ENCODE assay signal across 17 mouse cellular contexts in genomic region chr10:77090063-77090462, GRCm38 (mm10). TPM values are rescaled to one million over a fixed set of nuclear protein-coding genes. Genes with fewer than 3 reads are reported as not detected.
DNase-seq lines count a peak whose midpoint lies in the region; ATAC-seq and TF ChIP-seq lines count a peak whose summit lies in the region.
"Had no signal": no experiment of that assay in that cellular context is flagged by ENCODE, and none has a peak within 500 bp of the region (broad histone marks: within the 10 kb centered on the region; RNA-seq: fewer than 3 reads in every experiment).

No protein-coding gene starts in this region.

- peaks cover 19% of the 10 kb centered on the region for H3K4me1 ChIP-seq in heart, embryonic 11.5 days (ENCODE audit: control insufficient read depth, insufficient read depth, low read length)
- H3K4me1 ChIP-seq in kidney, postnatal 0 days (replicated peaks; ENCODE audit: insufficient read depth, low read length), result no peaks in the 10 kb centered on the region
- peaks cover 12% of the 10 kb centered on the region for H3K4me1 ChIP-seq in kidney, embryonic 16.5 days (ENCODE audit: insufficient read depth, low read length)
- H3K4me1 ChIP-seq in MEL (ENCODE audit: control insufficient read depth in 1 of 2, insufficient read depth in 2 of 2, low read length in 2 of 2), result peaks cover 0 to 4% of the 10 kb centered on the region in 2 experiments; a peak in 1 of 4 replicates
- H3K4me1 ChIP-seq in liver, postnatal 0 days (ENCODE audit: insufficient read depth), result peaks cover 10% of the 10 kb centered on the region
- peaks cover 6% of the 10 kb centered on the region; the same call in 1 of the 2 replicates for H3K4me1 ChIP-seq in forebrain, embryonic 12.5 days
- H3K4me1 ChIP-seq: limb, embryonic 12.5 days had no signal

- TF ChIP-seq EP300 in MEL (IDR thresholded peaks at IDR 0.05; ENCODE audit: low read depth in 1 of 2, low read length in 2 of 2), result peak in 1 of 2 experiments; percentile 13; a peak in 1 of 4 replicates
- TF ChIP-seq EP300 in liver, postnatal 0 days (IDR thresholded peaks at IDR 0.05; ENCODE audit: low read depth), result no peak

- TF ChIP-seq RAD21 in MEL (IDR thresholded peaks at IDR 0.05; ENCODE audit: low read depth, low read length), result no peak

- H3K4me3 ChIP-seq in heart, embryonic 11.5 days (ENCODE audit: low read depth, low read length), result no peak overlapping the region
- no peak overlapping the region for H3K4me3 ChIP-seq in kidney, postnatal 0 days (replicated peaks; ENCODE audit: low read depth, low read length)
- no peak overlapping the region for H3K4me3 ChIP-seq in kidney, embryonic 16.5 days (ENCODE audit: low read length)
- peak overlapping the region in 1 of 2 experiments; percentile 41; a peak in 2 of 4 replicates for H3K4me3 ChIP-seq in MEL (ENCODE audit: control insufficient read depth in 1 of 2, insufficient read depth in 1 of 2, low read depth in 2 of 2, low read length in 2 of 2)
- no peak overlapping the region for H3K4me3 ChIP-seq in liver, postnatal 0 days (ENCODE audit: low read depth, low read length)
- no peak overlapping the region for H3K4me3 ChIP-seq in forebrain, embryonic 12.5 days (replicated peaks)
- H3K4me3 ChIP-seq: hindbrain, embryonic 13.5 days; limb, embryonic 12.5 days; megakaryocyte, embryonic 14.5 days had no signal

- no peak for TF ChIP-seq CTCF in kidney, postnatal 0 days (IDR thresholded peaks at IDR 0.05; ENCODE audit: low read depth)
- no peak for TF ChIP-seq CTCF in MEL (IDR thresholded peaks at IDR 0.05 in 2 of 3, conservative IDR thresholded peaks at IDR 0.05 in 1 of 3; ENCODE audit: control insufficient read depth in 1 of 3, insufficient read depth in 1 of 3, low read depth in 2 of 3, low read length in 3 of 3, poor library complexity in 1 of 3, severe bottlenecking in 1 of 3)
- no peak for TF ChIP-seq CTCF in liver, postnatal 0 days (IDR thresholded peaks at IDR 0.05; ENCODE audit: low read depth)

- H3K9ac ChIP-seq in heart, embryonic 11.5 days (ENCODE audit: low read depth, low read length), result no peak overlapping the region
- no peak overlapping the region for H3K9ac ChIP-seq in kidney, postnatal 0 days (ENCODE audit: low read depth, low read length)
- no peak overlapping the region for H3K9ac ChIP-seq in kidney, embryonic 16.5 days (replicated peaks; ENCODE audit: low read length)
- no peak overlapping the region; the same call in 1 of the 2 replicates for H3K9ac ChIP-seq in MEL (ENCODE audit: control insufficient read depth, low read depth, low read length, poor library complexity, severe bottlenecking)
- H3K9ac ChIP-seq in liver, postnatal 0 days (replicated peaks), result no peak overlapping the region
- H3K9ac ChIP-seq in forebrain, embryonic 12.5 days, result no peak overlapping the region
- H3K9ac ChIP-seq: forebrain, postnatal 0 days; hindbrain, embryonic 13.5 days; limb, embryonic 12.5 days had no signal

- intact Hi-C loops in heart, postnatal 14 days (cut with DNase I), result no loop called here

- peak overlapping the region; percentile 42; the same call in 1 of the 2 replicates for H3K27ac ChIP-seq in heart, embryonic 11.5 days (ENCODE audit: low read depth, low read length)
- H3K27ac ChIP-seq in kidney, postnatal 0 days, result peak overlapping the region; percentile 47; the same call in 1 of the 2 replicates
- no peak overlapping the region for H3K27ac ChIP-seq in kidney, embryonic 16.5 days (ENCODE audit: low read length)
- no peak overlapping the region for H3K27ac ChIP-seq in MEL (ENCODE audit: control insufficient read depth, low read depth, low read length)
- H3K27ac ChIP-seq in liver, postnatal 0 days (ENCODE audit: low read depth), result peak overlapping the region; percentile 92
- no peak overlapping the region for H3K27ac ChIP-seq in forebrain, embryonic 12.5 days
- H3K27ac ChIP-seq: hindbrain, embryonic 13.5 days; limb, embryonic 12.5 days had no signal

- no peaks in the 10 kb centered on the region for H3K79me2 ChIP-seq in MEL (ENCODE audit: control insufficient read depth, insufficient read depth, low read length, poor library complexity)

- no peak overlapping the region; the same call in 1 of the 2 replicates for H3K4me2 ChIP-seq in heart, embryonic 11.5 days
- no peak overlapping the region for H3K4me2 ChIP-seq in kidney, postnatal 0 days (ENCODE audit: low read length)
- no peak overlapping the region for H3K4me2 ChIP-seq in kidney, embryonic 16.5 days (replicated peaks; ENCODE audit: low read depth, low read length)
- no peak overlapping the region for H3K4me2 ChIP-seq in liver, postnatal 0 days (ENCODE audit: low read depth, low read length)
- H3K4me2 ChIP-seq in forebrain, embryonic 12.5 days, result no peak overlapping the region
- H3K4me2 ChIP-seq: limb, embryonic 12.5 days had no signal

- no peak for TF ChIP-seq POLR2A in MEL (IDR thresholded peaks at IDR 0.05; ENCODE audit: control insufficient read depth in 1 of 2, insufficient read depth in 1 of 2, low read depth in 1 of 2, low read length in 2 of 2, poor library complexity in 1 of 2)

- ATAC-seq in heart, embryonic 11.5 days (replicated peaks; ENCODE audit: insufficient number of reproducible peaks, low FRiP score, low TSS enrichment), result 0 out of 2 replicates have a peak, but pooled peaks have one; percentile 24
- no peak for ATAC-seq in kidney, postnatal 0 days (replicated peaks; ENCODE audit: low FRiP score, low read depth)
- no peak for ATAC-seq in kidney, embryonic 16.5 days (ENCODE audit: low FRiP score, low TSS enrichment)
- no peak for ATAC-seq in liver, postnatal 0 days
- ATAC-seq in forebrain, embryonic 12.5 days (ENCODE audit: low FRiP score), result no peak
- ATAC-seq: forebrain, postnatal 0 days had no signal

- no peak for DNase-seq in heart, postnatal 14 days
- DNase-seq in kidney, postnatal 0 days (ENCODE audit: low spot score), result no peak
- peak; percentile 9 for DNase-seq in MEL (ENCODE audit: low read depth, low spot score)
- DNase-seq in liver, postnatal 0 days, result no peak
- DNase-seq in left cerebral cortex, adult 11 months (ENCODE audit: low spot score), result no peak
- DNase-seq: cerebellum, adult 11 months; forebrain, postnatal 0 days; right cerebral cortex, postnatal 14 days; spleen, adult 18-20 months; thymus, adult 2 months had no signal

- 32% methylated on average over 5 of the region's 5 CpGs for WGBS in heart, embryonic 11.5 days (ENCODE audit: insufficient replicate concordance)
- whole genome bisulfite sequencing in kidney, postnatal 0 days, result 69% methylated on average over 5 of the region's 5 CpGs
- 83% methylated on average over 5 of the region's 5 CpGs for WGBS in kidney, embryonic 16.5 days
- WGBS in liver, postnatal 0 days (ENCODE audit: insufficient replicate concordance), result 47% methylated on average over 5 of the region's 5 CpGs
- WGBS in forebrain, embryonic 12.5 days, result 85% methylated on average over 5 of the region's 5 CpGs

- peaks cover 5% of the 10 kb centered on the region for H3K9me3 ChIP-seq in heart, embryonic 11.5 days (replicated peaks; ENCODE audit: control insufficient read depth, low read length)
- H3K9me3 ChIP-seq in kidney, postnatal 0 days (replicated peaks; ENCODE audit: low read length), result no peaks in the 10 kb centered on the region
- H3K9me3 ChIP-seq in kidney, embryonic 16.5 days (ENCODE audit: low read length), result peaks cover 10% of the 10 kb centered on the region
- no peaks in the 10 kb centered on the region for H3K9me3 ChIP-seq in MEL (replicated peaks; ENCODE audit: insufficient read depth, low read length)
- H3K9me3 ChIP-seq in liver, postnatal 0 days (ENCODE audit: low read length), result 0 out of 2 replicates have a peak, but pooled peaks cover 2% of the 10 kb centered on the region
- peaks cover 12% of the 10 kb centered on the region; the same call in 1 of the 2 replicates for H3K9me3 ChIP-seq in forebrain, embryonic 12.5 days

- H3K27me3 ChIP-seq in heart, embryonic 11.5 days (ENCODE audit: control insufficient read depth, insufficient read depth, low read length), result no peaks in the 10 kb centered on the region
- no peaks in the 10 kb centered on the region for H3K27me3 ChIP-seq in kidney, postnatal 0 days (ENCODE audit: insufficient read depth, low read length)
- H3K27me3 ChIP-seq in kidney, embryonic 16.5 days (ENCODE audit: insufficient read depth, low read length), result no peaks in the 10 kb centered on the region
- peaks cover 0 to 4% of the 10 kb centered on the region in 2 experiments; a peak in 2 of 4 replicates for H3K27me3 ChIP-seq in MEL (ENCODE audit: control insufficient read depth in 1 of 2, insufficient read depth in 2 of 2, low read length in 2 of 2)
- no peaks in the 10 kb centered on the region for H3K27me3 ChIP-seq in liver, postnatal 0 days (ENCODE audit: insufficient read depth, low read length)
- H3K27me3 ChIP-seq in forebrain, embryonic 12.5 days, result no peaks in the 10 kb centered on the region
- H3K27me3 ChIP-seq: hindbrain, embryonic 13.5 days; limb, embryonic 12.5 days; lung, embryonic 15.5 days; megakaryocyte, embryonic 14.5 days had no signal

- peaks cover 16% of the 10 kb centered on the region for H3K36me3 ChIP-seq in heart, embryonic 11.5 days (ENCODE audit: control insufficient read depth, insufficient read depth, low read length)
- H3K36me3 ChIP-seq in kidney, postnatal 0 days (ENCODE audit: insufficient read depth, low read length), result peaks cover 21% of the 10 kb centered on the region; the same call in 1 of the 2 replicates
- peaks cover 51% of the 10 kb centered on the region for H3K36me3 ChIP-seq in kidney, embryonic 16.5 days (ENCODE audit: insufficient read depth, low read length)
- peaks cover 0 to 2% of the 10 kb centered on the region in 2 experiments; a peak in 1 of 4 replicates for H3K36me3 ChIP-seq in MEL (ENCODE audit: control insufficient read depth in 1 of 2, insufficient read depth in 2 of 2, low read length in 2 of 2)
- peaks cover 11% of the 10 kb centered on the region; the same call in 1 of the 2 replicates for H3K36me3 ChIP-seq in liver, postnatal 0 days (replicated peaks; ENCODE audit: insufficient read depth, low read length)
- peaks cover 37% of the 10 kb centered on the region for H3K36me3 ChIP-seq in forebrain, embryonic 12.5 days (replicated peaks)

TF ChIP-seq in MEL, 35 proteins besides CTCF, POLR2A, EP300 and RAD21 (continues in another document):
- TF ChIP-seq MYC (IDR thresholded peaks at IDR 0.05; ENCODE audit: low read depth, low read length) (no peak), MAX (IDR thresholded peaks at IDR 0.05; ENCODE audit: low read length) (peak; percentile 33; the same call in 1 of the 2 replicates), USF1 (IDR thresholded peaks at IDR 0.05; ENCODE audit: low read depth, low read length) (peak; percentile 38; the same call in 1 of the 2 replicates)

RNA-seq across cellular contexts. Expression of gene Slc19a1, which starts 58.0 kb away (rescaled TPM):
- polyA plus RNA-seq in heart, embryonic 11.5 days (2014; fragmentation: Nextera tagmentation; extraction: Ambion mirVana), result 15.3 and 15.8 TPM in 2 replicates
- total RNA-seq in heart, postnatal 14 days (2021), result 1 to 10 TPM; 4.0 to 5.0 TPM
- polyA plus RNA-seq in kidney, postnatal 0 days (2015; fragmentation: Nextera tagmentation; extraction: Ambion mirVana), result 48.0 and 51.5 TPM in 2 replicates
- polyA plus RNA-seq in kidney, embryonic 16.5 days (2015; fragmentation: Nextera tagmentation; extraction: Ambion mirVana), result 58.4 and 60.3 TPM in 2 replicates
- total RNA-seq in MEL (2012; rRNA removed), result 57.7 and 65.3 TPM in 2 replicates
- 10 to 100 TPM in 1 of 2 experiments, not detected in 1; 86.4 TPM for polyA plus RNA-seq in MEL (2012; ENCODE audit: insufficient read depth in 1 of 2, insufficient read length in 2 of 2, low read depth in 1 of 2, low replicate concordance in 2 of 2, missing spikeins in 1 of 2)
- 7.1 and 10.5 TPM in 2 replicates for polyA plus RNA-seq in liver, postnatal 0 days (2015; fragmentation: Nextera tagmentation; extraction: Ambion mirVana)
- polyA plus RNA-seq in forebrain, embryonic 12.5 days (2016; fragmentation: Nextera tagmentation; extraction: Ambion mirVana), result 30.3 and 34.3 TPM in 2 replicates

Comparison
In these comparisons a context has a peak if more than half of its experiments do, and no peak if none do; other contexts are left out.
1. H3K27ac ChIP-seq: peak in heart, embryonic 11.5 days (single experiment), kidney, postnatal 0 days (single experiment) and liver, postnatal 0 days (single experiment); none in kidney, embryonic 16.5 days (single experiment), MEL (single experiment) and forebrain, embryonic 12.5 days (single experiment).